Mouse (Mus musculus): ENCODE data around the gene Tmem160. TPM values are rescaled to one million over a fixed set of nuclear protein-coding genes. Genes with fewer than 3 reads are reported as not detected.
A peak's percentile ranks its signal among the peaks of the same experiment; 100 is the strongest.

The Tmem160 gene
- total and polyA plus RNA-seq, 2 experiments from 2014 or later: 123 to 154 TPM

- Histone ChIP-seq H3K9ac (replicated peaks; ENCODE audit: low read depth, low read length) (no peak overlapping the region), H3K4me2 (ENCODE audit: low read depth, low read length) (no peak overlapping the region), H3K36me3 (replicated peaks; ENCODE audit: control insufficient read depth, insufficient read depth, low read length) (0 out of 2 replicates have a peak, but pooled peaks cover 1% of the 10 kb centered on the region), H3K4me3 (ENCODE audit: low read depth, low read length) (no peak overlapping the region), H3K9me3 (replicated peaks; ENCODE audit: control insufficient read depth, low read length) (no peaks in the 10 kb centered on the region), H3K27ac (ENCODE audit: low read depth) (no peak overlapping the region), H3K27me3 (ENCODE audit: control insufficient read depth, insufficient read depth, low read length) (0 out of 2 replicates have a peak, but pooled peaks cover 9% of the 10 kb centered on the region), H3K4me1 (ENCODE audit: control insufficient read depth, insufficient read depth) (no peaks in the 10 kb centered on the region)
- ATAC-seq (ENCODE audit: insufficient read depth, low read depth): no peak
- TF ChIP-seq CTCF (IDR thresholded peaks at IDR 0.05; ENCODE audit: low read depth): no peak
- TF ChIP-seq EP300 (IDR thresholded peaks at IDR 0.05; ENCODE audit: low read depth): no peak
- WGBS: 58% methylated on average over 6 of the region's 6 CpGs
- no peak for DNase-seq (ENCODE audit: low spot score)
These were observed 8.6 kb downstream of the Tmem160 start for GRCm38 (mm10) chr7:16461151-16461550.

- Histone ChIP-seq H3K36me3 (replicated peaks; ENCODE audit: control insufficient read depth, insufficient read depth, low read length) (no peaks in the 10 kb centered on the region), H3K4me3 (ENCODE audit: low read depth, low read length) (no peak overlapping the region), H3K27ac (ENCODE audit: low read depth) (no peak overlapping the region), H3K9ac (replicated peaks; ENCODE audit: low read depth, low read length) (no peak overlapping the region), H3K9me3 (replicated peaks; ENCODE audit: control insufficient read depth, low read length) (no peaks in the 10 kb centered on the region), H3K27me3 (ENCODE audit: control insufficient read depth, insufficient read depth, low read length) (0 out of 2 replicates have a peak, but pooled peaks cover 9% of the 10 kb centered on the region), H3K4me2 (ENCODE audit: low read depth, low read length) (no peak overlapping the region), H3K4me1 (ENCODE audit: control insufficient read depth, insufficient read depth) (no peaks in the 10 kb centered on the region)
- DNase-seq (ENCODE audit: low spot score) (no peak), ATAC-seq (ENCODE audit: insufficient read depth, low read depth) (no peak)
- 79% methylated on average over 6 of the region's 6 CpGs for WGBS
- TF ChIP-seq CTCF (IDR thresholded peaks at IDR 0.05; ENCODE audit: low read depth) (no peak), EP300 (IDR thresholded peaks at IDR 0.05; ENCODE audit: low read depth) (no peak)
These were observed 9.1 kb downstream of the Tmem160 start for GRCm38 (mm10) chr7:16461705-16462104.

GRCm38 (mm10) chr7:16463214-16463613 is 10.6 kb downstream of the Tmem160 start:
- Histone ChIP-seq H3K4me2 (ENCODE audit: low read depth, low read length) (no peak overlapping the region), H3K27ac (ENCODE audit: low read depth) (no peak overlapping the region), H3K27me3 (ENCODE audit: control insufficient read depth, insufficient read depth, low read length) (0 out of 2 replicates have a peak, but pooled peaks cover 9% of the 10 kb centered on the region), H3K9ac (replicated peaks; ENCODE audit: low read depth, low read length) (no peak overlapping the region), H3K9me3 (replicated peaks; ENCODE audit: control insufficient read depth, low read length) (no peaks in the 10 kb centered on the region), H3K36me3 (replicated peaks; ENCODE audit: control insufficient read depth, insufficient read depth, low read length) (no peaks in the 10 kb centered on the region), H3K4me1 (ENCODE audit: control insufficient read depth, insufficient read depth) (no peaks in the 10 kb centered on the region), H3K4me3 (ENCODE audit: low read depth, low read length) (no peak overlapping the region)
- 2% methylated on average over 14 of the region's 14 CpGs for WGBS
- DNase-seq (ENCODE audit: low spot score) (peak; percentile 59), ATAC-seq (ENCODE audit: insufficient read depth, low read depth) (peak; percentile 52)
- no peak for TF ChIP-seq EP300 (IDR thresholded peaks at IDR 0.05; ENCODE audit: low read depth)
- TF ChIP-seq CTCF (IDR thresholded peaks at IDR 0.05; ENCODE audit: low read depth): peak; percentile 93

GRCm38 (mm10) chr7:16465160-16465559 is 12.6 kb downstream of the Tmem160 start:
- H3K4me2 ChIP-seq (ENCODE audit: low read depth, low read length): no peak overlapping the region
- DNase-seq (ENCODE audit: low spot score): peak; percentile 39
- TF ChIP-seq EP300 (IDR thresholded peaks at IDR 0.05; ENCODE audit: low read depth) (no peak), CTCF (IDR thresholded peaks at IDR 0.05; ENCODE audit: low read depth) (peak; percentile 89)
- no peaks in the 10 kb centered on the region for H3K9me3 ChIP-seq (replicated peaks; ENCODE audit: control insufficient read depth, low read length)
- no peaks in the 10 kb centered on the region for H3K36me3 ChIP-seq (replicated peaks; ENCODE audit: control insufficient read depth, insufficient read depth, low read length)
- no peaks in the 10 kb centered on the region for H3K4me1 ChIP-seq (ENCODE audit: control insufficient read depth, insufficient read depth)
- 8% methylated on average over 8 of the region's 8 CpGs for WGBS
- H3K4me3 ChIP-seq (ENCODE audit: low read depth, low read length): no peak overlapping the region
- no peak overlapping the region for H3K27ac ChIP-seq (ENCODE audit: low read depth)
- ATAC-seq (ENCODE audit: insufficient read depth, low read depth): peak; percentile 25; the same call in 1 of the 2 replicates
- H3K27me3 ChIP-seq (ENCODE audit: control insufficient read depth, insufficient read depth, low read length): 0 out of 2 replicates have a peak, but pooled peaks cover 9% of the 10 kb centered on the region
- H3K9ac ChIP-seq (replicated peaks; ENCODE audit: low read depth, low read length): no peak overlapping the region

GRCm38 (mm10) chr7:16465568-16465967 is 13.0 kb downstream of the Tmem160 start:
- H3K9ac ChIP-seq (replicated peaks; ENCODE audit: low read depth, low read length): no peak overlapping the region
- H3K36me3 ChIP-seq (replicated peaks; ENCODE audit: control insufficient read depth, insufficient read depth, low read length): no peaks in the 10 kb centered on the region
- no peak overlapping the region for H3K27ac ChIP-seq (ENCODE audit: low read depth)
- no peaks in the 10 kb centered on the region for H3K4me1 ChIP-seq (ENCODE audit: control insufficient read depth, insufficient read depth)
- TF ChIP-seq CTCF (IDR thresholded peaks at IDR 0.05; ENCODE audit: low read depth): no peak
- no peak for TF ChIP-seq EP300 (IDR thresholded peaks at IDR 0.05; ENCODE audit: low read depth)
- H3K27me3 ChIP-seq (ENCODE audit: control insufficient read depth, insufficient read depth, low read length): 0 out of 2 replicates have a peak, but pooled peaks cover 9% of the 10 kb centered on the region
- H3K4me2 ChIP-seq (ENCODE audit: low read depth, low read length): no peak overlapping the region
- ATAC-seq (ENCODE audit: insufficient read depth, low read depth) (no peak), DNase-seq (ENCODE audit: low spot score) (no peak)
- 79% methylated on average over 5 of the region's 5 CpGs for WGBS
- H3K9me3 ChIP-seq (replicated peaks; ENCODE audit: control insufficient read depth, low read length): no peaks in the 10 kb centered on the region
- no peak overlapping the region for H3K4me3 ChIP-seq (ENCODE audit: low read depth, low read length)

GRCm38 (mm10) chr7:16466565-16466964 is 14.0 kb downstream of the Tmem160 start:
- 61% methylated on average over 4 of the region's 4 CpGs for WGBS
- Histone ChIP-seq H3K4me3 (ENCODE audit: low read depth, low read length) (no peak overlapping the region), H3K27ac (ENCODE audit: low read depth) (no peak overlapping the region), H3K4me2 (ENCODE audit: low read depth, low read length) (no peak overlapping the region), H3K4me1 (ENCODE audit: control insufficient read depth, insufficient read depth) (no peaks in the 10 kb centered on the region), H3K9me3 (replicated peaks; ENCODE audit: control insufficient read depth, low read length) (no peaks in the 10 kb centered on the region), H3K27me3 (ENCODE audit: control insufficient read depth, insufficient read depth, low read length) (peaks cover 5% of the 10 kb centered on the region; the same call in 1 of the 2 replicates), H3K36me3 (replicated peaks; ENCODE audit: control insufficient read depth, insufficient read depth, low read length) (no peaks in the 10 kb centered on the region), H3K9ac (replicated peaks; ENCODE audit: low read depth, low read length) (no peak overlapping the region)
- TF ChIP-seq EP300 (IDR thresholded peaks at IDR 0.05; ENCODE audit: low read depth): no peak
- TF ChIP-seq CTCF (IDR thresholded peaks at IDR 0.05; ENCODE audit: low read depth): 0 out of 2 replicates have a peak, but pooled peaks have one; percentile 19
- no peak for ATAC-seq (ENCODE audit: insufficient read depth, low read depth)
- no peak for DNase-seq (ENCODE audit: low spot score)

Data from heart, postnatal 0 days (tissue).